Mouse (Mus musculus): ENCODE data around the gene Olfr56. TPM values are rescaled to one million over a fixed set of nuclear protein-coding genes. Genes with fewer than 3 reads are reported as not detected.
"Not testable (repeated sequence)": the region's sequence is repeated elsewhere in the genome, so short reads cannot be mapped to it uniquely, and the experiment has no call there.

The Olfr56 gene
- total RNA-seq, 2 experiments from 2014 or later: 2.5 TPM; not detected in 1

DNA sequence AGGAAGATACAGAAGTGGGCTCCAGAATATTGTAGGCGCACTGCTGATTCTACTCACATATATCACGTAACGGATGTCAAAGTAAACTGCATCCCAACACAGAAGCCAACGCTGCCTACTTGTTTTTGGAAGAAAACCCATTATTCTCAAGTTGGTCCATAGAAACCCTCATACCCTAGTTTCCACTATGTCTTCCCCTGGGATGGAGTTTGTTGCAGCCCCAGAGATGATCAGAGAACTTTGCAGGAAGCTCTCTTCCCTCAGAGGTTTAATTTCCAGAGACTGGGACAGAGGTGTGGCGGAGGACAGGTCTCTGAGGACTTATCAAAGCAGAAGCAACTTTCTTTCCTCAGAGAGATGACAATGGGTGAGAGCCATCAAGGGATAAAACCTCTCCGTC lies 163.3 kb downstream of the Olfr56 start, which contains the start of gene Olfr1395:
Gene Olfr1395, plus strand, starts transcription at position 301 of the 400 bp plus-strand sequence.
- ATAC-seq (replicated peaks; ENCODE audit: poor library complexity, severe bottlenecking): no peak

DNA sequence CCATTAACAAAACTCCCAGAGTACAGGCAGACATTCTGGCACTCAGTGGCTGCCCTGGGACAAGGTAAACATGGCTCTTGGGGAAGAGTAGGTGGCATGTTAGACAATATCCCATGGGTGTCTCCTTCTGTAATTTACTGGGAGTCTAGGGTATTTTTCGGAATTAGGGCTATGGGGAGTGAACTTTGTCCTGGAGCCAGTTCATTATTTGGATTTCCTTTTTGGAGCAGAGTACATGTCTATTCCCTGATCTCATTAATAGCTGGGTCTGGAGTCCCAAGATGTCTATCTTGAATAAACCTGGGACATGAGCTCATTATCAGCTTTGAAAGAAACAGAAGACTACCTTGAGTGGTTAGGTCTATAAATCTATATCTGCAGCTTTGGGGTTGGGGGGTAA lies 175.4 kb downstream of the Olfr56 start, which contains the start of gene Olfr1394:
Gene Olfr1394, plus strand, starts transcription at position 301 of the 400 bp plus-strand sequence.
- ATAC-seq (replicated peaks; ENCODE audit: poor library complexity, severe bottlenecking): no peak

DNA sequence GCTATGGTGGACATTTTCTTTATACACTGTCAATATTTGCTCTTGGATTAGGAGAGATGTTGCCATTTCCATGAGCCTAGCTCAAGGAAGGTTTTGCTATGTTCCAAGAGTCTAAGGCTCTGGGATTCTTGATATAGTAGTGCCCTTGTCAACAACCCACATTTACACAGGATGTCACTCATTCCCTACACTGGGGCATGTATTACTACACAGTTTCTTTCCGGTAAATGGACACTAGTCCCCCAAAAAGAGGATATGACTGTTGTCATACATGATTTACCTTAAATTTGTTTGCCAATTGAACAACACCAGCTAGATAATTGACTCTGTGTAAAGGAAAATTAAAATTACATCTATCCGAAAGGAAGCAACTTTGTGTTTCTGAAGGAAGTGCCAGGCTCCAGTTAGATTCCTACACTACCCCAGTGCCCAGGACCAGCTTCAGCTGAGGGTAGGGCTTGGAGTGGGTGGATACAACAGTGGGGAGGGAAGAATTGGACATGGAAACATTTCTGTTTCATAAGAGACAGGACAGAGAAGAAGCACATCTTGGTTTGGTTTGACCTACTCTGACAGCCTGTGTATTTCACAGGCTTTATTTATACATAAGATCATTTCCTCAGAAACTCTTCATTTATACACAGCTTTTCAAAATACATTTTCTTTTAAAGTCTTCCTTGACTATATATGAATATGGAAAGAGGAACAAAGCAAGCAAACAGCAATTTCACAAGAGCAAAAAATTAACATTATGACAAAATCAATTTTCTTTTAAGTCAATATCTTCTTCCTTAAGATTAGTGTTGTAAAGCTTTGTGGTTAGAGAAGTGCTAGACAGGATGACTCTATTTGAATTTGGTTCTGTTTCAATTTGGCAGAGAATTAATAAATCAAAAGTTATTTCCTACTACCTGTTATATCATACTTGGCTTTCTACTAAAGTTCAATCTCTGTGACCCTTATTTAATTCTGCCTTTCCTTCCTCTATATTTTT lies 178.4 kb downstream of the Olfr56 start:
- ATAC-seq (replicated peaks; ENCODE audit: poor library complexity, severe bottlenecking): peak; percentile 77

DNA sequence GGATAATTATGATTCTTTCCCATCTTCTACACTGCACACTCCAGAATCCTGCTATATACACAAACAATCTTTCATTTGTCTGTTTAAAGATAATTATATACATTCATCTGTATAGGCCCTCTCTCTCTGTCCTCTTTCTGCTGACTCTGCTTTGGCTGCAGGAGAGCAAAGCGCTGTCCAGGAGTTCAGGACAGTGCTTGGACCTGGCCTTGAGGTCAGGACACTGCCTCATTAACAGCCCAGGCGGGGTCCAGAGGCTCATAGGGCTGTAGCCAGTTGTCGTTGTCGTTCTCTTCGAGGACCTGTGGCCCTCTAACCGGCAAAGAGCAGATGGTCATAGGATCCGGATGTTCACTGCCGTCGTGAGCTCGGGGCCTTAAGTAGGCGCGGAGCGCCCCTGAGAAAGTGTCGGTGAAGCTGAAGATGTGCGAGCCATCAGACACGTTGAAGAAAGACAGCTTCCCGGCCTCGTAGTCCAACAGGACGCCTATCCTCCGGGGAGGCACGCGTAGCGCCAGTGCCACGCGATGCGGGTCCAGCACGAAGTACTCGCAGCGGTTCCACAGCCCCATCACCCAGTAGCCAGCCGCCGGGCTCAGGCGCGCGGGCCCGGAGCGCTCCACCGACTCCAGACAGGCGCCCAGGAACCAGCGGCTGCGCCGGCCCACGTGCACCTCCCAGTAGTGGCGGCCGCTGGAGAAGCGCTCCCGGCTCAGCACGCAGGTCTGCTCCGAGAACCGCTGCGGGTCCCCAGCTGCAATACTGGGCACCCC lies 190.3 kb downstream of the Olfr56 start:
- ATAC-seq (replicated peaks; ENCODE audit: poor library complexity, severe bottlenecking): peak; percentile 28

DNA sequence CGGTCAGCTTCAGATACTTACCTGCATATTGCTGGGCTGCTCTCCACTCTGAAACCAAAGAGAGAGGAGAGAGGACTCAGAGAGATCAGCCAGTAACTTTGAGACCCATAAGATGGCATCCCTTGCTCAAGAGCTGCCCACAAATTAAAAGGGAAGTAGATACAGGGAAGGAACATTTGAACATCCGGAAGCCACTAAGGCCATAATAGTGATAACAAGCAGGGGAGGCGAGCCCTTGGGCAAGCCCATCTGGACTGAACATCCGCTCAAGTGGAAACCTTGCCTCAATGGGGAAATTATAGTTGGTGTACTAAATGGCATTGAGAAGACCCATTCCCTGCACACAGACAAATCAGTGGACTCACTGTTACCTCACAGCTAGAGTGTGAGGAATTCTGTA lies 191.9 kb downstream of the Olfr56 start:
- ATAC-seq (replicated peaks; ENCODE audit: poor library complexity, severe bottlenecking): peak; percentile 83

DNA sequence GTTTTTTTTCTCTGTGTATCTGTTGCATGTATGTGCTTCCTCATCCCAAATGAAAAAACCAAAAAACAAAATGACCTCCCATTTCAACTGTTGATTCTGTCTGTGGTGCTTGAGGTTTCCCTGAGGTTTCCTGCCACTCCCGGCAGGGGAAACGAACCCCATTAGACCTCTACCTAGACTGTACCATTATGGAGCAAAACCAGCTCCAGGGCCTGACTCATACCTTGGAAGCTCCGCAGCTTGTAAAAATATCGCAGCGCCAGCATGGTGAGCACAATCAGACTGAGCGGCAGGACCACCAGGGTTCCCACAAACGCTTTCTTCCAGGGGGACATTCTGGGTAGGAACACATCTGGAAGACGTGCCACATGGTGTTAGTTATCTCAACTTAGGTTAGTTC lies 196.7 kb downstream of the Olfr56 start:
- ATAC-seq (replicated peaks; ENCODE audit: poor library complexity, severe bottlenecking): peak; percentile 64

DNA sequence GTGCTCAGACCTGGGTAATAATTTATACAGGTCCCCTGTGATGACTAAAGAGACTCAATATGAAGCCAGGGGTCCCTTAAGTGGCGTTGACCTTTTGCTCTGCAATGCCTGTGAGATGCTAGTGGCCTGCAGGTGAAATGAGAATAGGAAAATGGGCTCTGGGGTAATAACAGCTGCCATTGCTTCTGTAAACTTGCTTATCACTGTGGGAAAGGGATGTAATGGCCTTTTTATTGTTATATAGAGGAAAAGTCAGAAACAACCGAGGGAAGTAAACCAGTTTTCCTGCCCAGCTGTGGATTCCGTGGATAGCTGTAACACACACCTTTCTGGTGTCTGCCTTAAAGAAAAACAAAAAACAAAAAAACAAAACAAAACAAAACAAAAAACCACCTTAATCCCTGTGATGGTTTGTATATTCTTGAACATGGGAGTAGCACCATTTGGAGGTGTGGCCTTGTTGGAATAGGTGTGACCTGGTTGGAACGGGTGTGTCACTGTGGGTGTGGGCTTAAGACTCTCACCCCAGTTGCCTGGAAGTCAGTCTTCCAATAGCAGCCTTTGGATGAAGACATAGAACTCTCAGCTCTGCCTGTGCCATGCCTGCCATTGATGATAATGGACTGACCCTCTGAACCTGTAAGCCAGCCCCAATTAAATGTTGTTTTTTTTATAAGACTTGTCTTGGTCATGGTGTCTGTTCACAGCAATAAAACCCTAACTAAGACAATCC lies 197.5 kb downstream of the Olfr56 start:
- not testable (repeated sequence) for ATAC-seq (replicated peaks; ENCODE audit: poor library complexity, severe bottlenecking)

DNA sequence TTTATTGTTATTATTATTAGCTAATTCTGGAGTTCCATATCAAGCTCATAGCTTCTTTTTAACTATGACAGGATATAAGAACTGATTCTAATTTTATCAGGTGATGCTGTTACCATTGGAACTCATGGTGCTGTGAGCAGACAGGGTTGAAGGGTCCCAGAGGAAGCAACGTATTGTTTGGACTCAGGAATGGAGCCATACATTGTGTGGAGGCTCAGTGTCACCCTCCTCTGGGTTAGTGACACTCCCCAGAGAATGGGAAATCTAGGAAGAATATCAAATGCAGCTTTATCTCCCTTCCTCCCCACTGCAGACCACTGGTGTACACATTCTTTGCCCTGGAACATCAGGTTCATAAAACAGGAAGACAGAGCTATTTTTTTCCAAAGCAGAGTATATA lies 204.5 kb downstream of the Olfr56 start:
- no peak for ATAC-seq (replicated peaks; ENCODE audit: poor library complexity, severe bottlenecking)

Other genes starting within 250 kb of the Olfr56 start
- 2,229 and 2,435 TPM in 2 replicates for gene Rack1, start 178.6 kb upstream of the Olfr56 start, total RNA-seq (2014; fragmentation: Nextera tagmentation)
- gene Rack1, start 178.6 kb upstream of the Olfr56 start, total RNA-seq (2017): 1,577 and 1,773 TPM in 2 replicates
- gene Trim41, start 161.5 kb upstream of the Olfr56 start, total RNA-seq (2014; fragmentation: Nextera tagmentation): 17.1 and 24.2 TPM in 2 replicates
- 39.4 and 50.8 TPM in 2 replicates for gene Trim41, start 161.5 kb upstream of the Olfr56 start, total RNA-seq (2017)
- not detected in 2 replicates for gene Trim7, start 152.7 kb upstream of the Olfr56 start, total RNA-seq (2014; fragmentation: Nextera tagmentation)
- 0.30 and 0.41 TPM in 2 replicates for gene Trim7, start 152.7 kb upstream of the Olfr56 start, total RNA-seq (2017)
- 2.9 and 10.5 TPM in 2 replicates for gene Gm12184, start 152.2 kb upstream of the Olfr56 start, total RNA-seq (2014; fragmentation: Nextera tagmentation)
- gene Gm12184, start 152.2 kb upstream of the Olfr56 start, total RNA-seq (2017): 14.2 and 35.9 TPM in 2 replicates
- gene Irgm1, start 107.2 kb upstream of the Olfr56 start, total RNA-seq (2014; fragmentation: Nextera tagmentation): 27.7 and 45.0 TPM in 2 replicates
- 22.1 and 23.6 TPM in 2 replicates for gene Irgm1, start 107.2 kb upstream of the Olfr56 start, total RNA-seq (2017)
- gene Gm5431, start 76.7 kb upstream of the Olfr56 start, total RNA-seq (2014; fragmentation: Nextera tagmentation): 0.58 and 1.2 TPM in 2 replicates
- 0.22 and 1.3 TPM in 2 replicates for gene Gm5431, start 76.7 kb upstream of the Olfr56 start, total RNA-seq (2017)
- 14.0 and 21.4 TPM in 2 replicates for gene Psme2b, start 32.7 kb upstream of the Olfr56 start, total RNA-seq (2014; fragmentation: Nextera tagmentation)
- 10.3 and 18.7 TPM in 2 replicates for gene Psme2b, start 32.7 kb upstream of the Olfr56 start, total RNA-seq (2017)
- gene 9930111J21Rik1, start 509 bp downstream of the Olfr56 start, total RNA-seq (2014; fragmentation: Nextera tagmentation): 13.1 and 13.3 TPM in 2 replicates
- 7.3 and 17.1 TPM in 2 replicates for gene 9930111J21Rik1, start 509 bp downstream of the Olfr56 start, total RNA-seq (2017)
- not detected in 2 replicates for gene Gm12185, start 13.3 kb downstream of the Olfr56 start, total RNA-seq (2014; fragmentation: Nextera tagmentation)
- gene Gm12185, start 13.3 kb downstream of the Olfr56 start, total RNA-seq (2017): 0.43 TPM in 1 of 2 replicates, not detected in the other
- gene Tgtp1, start 15.3 kb downstream of the Olfr56 start, total RNA-seq (2014; fragmentation: Nextera tagmentation): 2.3 TPM in 1 of 2 replicates, not detected in the other
- 2.2 and 7.1 TPM in 2 replicates for gene Tgtp1, start 15.3 kb downstream of the Olfr56 start, total RNA-seq (2017)
- 40.1 and 45.9 TPM in 2 replicates for gene 9930111J21Rik2, start 72.4 kb downstream of the Olfr56 start, total RNA-seq (2014; fragmentation: Nextera tagmentation)
- gene 9930111J21Rik2, start 72.4 kb downstream of the Olfr56 start, total RNA-seq (2017): 29.3 and 35.2 TPM in 2 replicates
- gene Tgtp2, start 85.3 kb downstream of the Olfr56 start, total RNA-seq (2014; fragmentation: Nextera tagmentation): 6.8 and 8.9 TPM in 2 replicates
- 27.9 and 40.5 TPM in 2 replicates for gene Tgtp2, start 85.3 kb downstream of the Olfr56 start, total RNA-seq (2017)
- gene Ifi47, start 97.7 kb downstream of the Olfr56 start, total RNA-seq (2014; fragmentation: Nextera tagmentation): 84.9 and 101 TPM in 2 replicates
- gene Ifi47, start 97.7 kb downstream of the Olfr56 start, total RNA-seq (2017): 45.8 and 73.5 TPM in 2 replicates
- not detected in 2 replicates for gene Olfr1396, start 136.0 kb downstream of the Olfr56 start, total RNA-seq (2014; fragmentation: Nextera tagmentation)
- gene Olfr1396, start 136.0 kb downstream of the Olfr56 start, total RNA-seq (2017): not detected in 2 replicates
- not detected in 2 replicates for gene Olfr1395, start 163.4 kb downstream of the Olfr56 start, total RNA-seq (2014; fragmentation: Nextera tagmentation)
- not detected in 2 replicates for gene Olfr1395, start 163.4 kb downstream of the Olfr56 start, total RNA-seq (2017)
- gene Olfr1394, start 175.5 kb downstream of the Olfr56 start, total RNA-seq (2014; fragmentation: Nextera tagmentation): not detected in 2 replicates
- not detected in 2 replicates for gene Olfr1394, start 175.5 kb downstream of the Olfr56 start, total RNA-seq (2017)
- 3.8 and 4.1 TPM in 2 replicates for gene Btnl9, start 208.3 kb downstream of the Olfr56 start, total RNA-seq (2014; fragmentation: Nextera tagmentation)
- 5.3 and 7.6 TPM in 2 replicates for gene Btnl9, start 208.3 kb downstream of the Olfr56 start, total RNA-seq (2017)
- 46.4 and 46.5 TPM in 2 replicates for gene Zfp62, start 224.4 kb downstream of the Olfr56 start, total RNA-seq (2014; fragmentation: Nextera tagmentation)
- 62.2 and 88.5 TPM in 2 replicates for gene Zfp62, start 224.4 kb downstream of the Olfr56 start, total RNA-seq (2017)

Measured in granulocyte monocyte progenitor cell, adult 5-6 weeks (primary cell).